Mouse (Mus musculus) olfactory bulb, adult 2 months (tissue): ENCODE data around the gene Timm23.

Experiments
- CTCF ChIP-seq: fragments of 200-500 bp; IDR thresholded peaks from 2 replicates; pipeline ENCODE4 v1.5.1; 2012; ENCODE audit warnings: low read depth, mild to moderate bottlenecking, low read length, moderate library complexity; ENCODE audit not compliant: insufficient read depth
- POLR2A ChIP-seq: fragments of 200-500 bp; IDR thresholded peaks from 2 replicates; pipeline ENCODE4 v1.6.1; 2012; ENCODE audit warnings: mild to moderate bottlenecking, low read depth, low read length, moderate library complexity; ENCODE audit not compliant: insufficient read depth

DNA sequence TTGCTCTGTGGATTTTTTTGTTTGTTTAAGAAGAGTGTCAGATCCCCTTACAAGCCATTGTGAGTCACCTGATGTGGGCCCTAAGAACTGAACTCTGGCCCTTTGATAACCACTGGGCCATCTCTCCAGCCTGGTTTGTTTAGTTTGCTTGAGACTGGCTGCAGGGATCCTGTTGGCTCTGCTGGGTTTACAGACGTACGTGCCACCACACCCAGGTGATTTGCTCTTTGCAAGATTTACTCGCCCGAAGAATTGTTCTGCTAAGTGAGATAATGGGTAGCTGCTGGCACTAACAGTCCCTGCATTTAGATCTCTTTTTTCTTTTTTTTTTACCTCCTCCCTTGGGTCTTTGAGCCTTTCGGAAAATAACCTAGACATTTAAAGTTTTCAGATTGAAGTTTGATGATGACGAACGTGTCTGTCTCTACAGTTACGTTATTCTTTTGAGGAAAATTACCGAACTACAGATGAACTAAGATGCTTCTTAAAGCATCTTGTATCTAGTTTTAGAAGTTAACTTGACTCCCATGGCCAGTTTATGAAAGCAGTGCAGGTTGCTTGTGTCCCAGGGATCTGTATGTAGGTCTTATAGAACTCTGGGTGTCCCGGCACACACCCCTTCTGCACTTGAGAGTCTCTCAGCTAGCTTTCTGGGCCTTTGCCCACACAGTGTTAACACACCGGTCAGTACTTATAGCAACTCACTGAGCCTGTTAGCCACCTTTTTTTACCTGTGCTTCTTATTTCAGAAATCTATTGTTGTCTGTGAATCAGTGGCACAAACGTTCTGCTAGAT is 40.4 kb downstream of the Timm23 start:
- TF ChIP-seq POLR2A (no peak), CTCF (no peak)
